ENCODE assay signal across 25 mouse cellular contexts in the genomic region with DNA sequence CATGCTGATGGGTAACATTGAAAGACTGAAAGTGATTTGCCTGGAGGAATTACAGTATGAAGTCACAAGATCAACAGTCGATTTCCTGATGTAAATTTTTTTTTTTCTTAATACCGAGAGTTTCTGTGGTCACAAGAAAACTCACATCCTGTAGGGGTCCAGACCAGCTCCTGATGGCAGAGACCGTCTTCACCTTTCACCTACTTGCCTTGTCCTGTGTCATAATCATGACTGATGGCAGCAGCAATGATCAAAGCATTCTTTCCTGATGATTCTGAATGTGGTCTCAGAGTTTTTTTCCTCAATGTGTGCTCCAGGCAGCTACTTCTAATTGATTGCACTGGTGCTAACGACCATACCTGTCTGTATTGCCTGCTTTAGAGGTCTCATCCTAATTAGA. TPM values are rescaled to one million over a fixed set of nuclear protein-coding genes. Genes with fewer than 3 reads are reported as not detected.
DNase-seq lines count a peak whose midpoint lies in the region; ATAC-seq and TF ChIP-seq lines count a peak whose summit lies in the region.
"Had no signal": no experiment of that assay in that cellular context is flagged by ENCODE, and none has a peak within 500 bp of the region (broad histone marks: within the 10 kb centered on the region; RNA-seq: fewer than 3 reads in every experiment).

No protein-coding gene starts in this region.

- 40% methylated on average over 4 of the region's 4 CpGs for WGBS in embryonic facial prominence, embryonic 11.5 days
- WGBS in embryonic facial prominence, embryonic 10.5 days, result 52% methylated on average over 4 of the region's 4 CpGs

- no peaks in the 10 kb centered on the region for H3K9me3 ChIP-seq in embryonic facial prominence, embryonic 11.5 days (replicated peaks; ENCODE audit: control insufficient read depth, low read length)
- H3K9me3 ChIP-seq in embryonic facial prominence, embryonic 10.5 days, result peaks cover 7% of the 10 kb centered on the region; the same call in 1 of the 2 replicates
- H3K9me3 ChIP-seq: embryonic facial prominence, embryonic 15.5 days; midbrain, embryonic 15.5 days; stomach, embryonic 15.5 days had no signal

- CTCF ChIA-PET in Patski (lab: Charles Lee), result no interaction called here

- H3K4me1 ChIP-seq in embryonic facial prominence, embryonic 11.5 days (ENCODE audit: control insufficient read depth, insufficient read depth, low read length), result no peaks in the 10 kb centered on the region
- peaks cover 23% of the 10 kb centered on the region for H3K4me1 ChIP-seq in embryonic facial prominence, embryonic 10.5 days
- H3K4me1 ChIP-seq: midbrain, embryonic 15.5 days had no signal

- TF ChIP-seq POLR2A in myocyte (IDR thresholded peaks at IDR 0.05; ENCODE audit: insufficient read length, low read depth), result no peak

- TF ChIP-seq CTCF in Patski (IDR thresholded peaks at IDR 0.05), result no peak

- DNase-seq in embryonic facial prominence, embryonic 11.5 days (ENCODE audit: low spot score), result peak; percentile 26
- no peak for DNase-seq in embryonic facial prominence, embryonic 10.5 days (ENCODE audit: low spot score)
- DNase-seq in 416B (ENCODE audit: low read depth), result peak; percentile 9
- no peak for DNase-seq in Patski (ENCODE audit: low read depth, low spot score)
- DNase-seq in urinary bladder, postnatal 10 days (ENCODE audit: low spot score), result no peak
- no peak for DNase-seq in layer of hippocampus, adult 11-12 months (ENCODE audit: low spot score)
- DNase-seq: cerebellum, adult 2 months; forebrain, postnatal 0 days; heart, postnatal 4 days; kidney, adult 18-20 months; liver; lung, adult 18-20 months; lung, postnatal 14 days; right cerebral cortex, postnatal 25 days; thymus, adult 2 months had no signal

- no peaks in the 10 kb centered on the region for H3K27me3 ChIP-seq in embryonic facial prominence, embryonic 11.5 days (ENCODE audit: control insufficient read depth, insufficient read depth, low read length)
- H3K27me3 ChIP-seq in embryonic facial prominence, embryonic 10.5 days (replicated peaks; ENCODE audit: low read depth, poor library complexity, severe bottlenecking), result no peaks in the 10 kb centered on the region
- H3K27me3 ChIP-seq in Patski (no peaks in the 10 kb centered on the region), myocyte (ENCODE audit: control insufficient read depth, insufficient read depth, insufficient read length) (no peaks in the 10 kb centered on the region)
- H3K27me3 ChIP-seq: embryonic facial prominence, embryonic 15.5 days; heart, embryonic 13.5 days; megakaryocyte, embryonic 14.5 days; midbrain, embryonic 15.5 days; stomach, embryonic 15.5 days had no signal

- no peaks in the 10 kb centered on the region for H3K36me3 ChIP-seq in embryonic facial prominence, embryonic 11.5 days (replicated peaks; ENCODE audit: control insufficient read depth, insufficient read depth, low read depth, low read length)
- H3K36me3 ChIP-seq in embryonic facial prominence, embryonic 10.5 days (replicated peaks), result no peaks in the 10 kb centered on the region
- no peaks in the 10 kb centered on the region for H3K36me3 ChIP-seq in myocyte (ENCODE audit: control insufficient read depth, insufficient read depth)
- H3K36me3 ChIP-seq: embryonic facial prominence, embryonic 15.5 days; forebrain, embryonic 10.5 days; G1E; heart, embryonic 13.5 days; midbrain, embryonic 15.5 days; stomach, embryonic 15.5 days had no signal

- POLR2A ChIA-PET in Patski (lab: Charles Lee), result no interaction called here

- H3K4me2 ChIP-seq in embryonic facial prominence, embryonic 11.5 days (ENCODE audit: low read depth, low read length), result no peak overlapping the region
- peak overlapping the region; percentile 2 for H3K4me2 ChIP-seq in myocyte (ENCODE audit: low read depth)
- H3K4me2 ChIP-seq: embryonic facial prominence, embryonic 15.5 days; heart, embryonic 13.5 days; midbrain, embryonic 15.5 days; stomach, embryonic 15.5 days had no signal

- no peak overlapping the region for H3K4me3 ChIP-seq in embryonic facial prominence, embryonic 11.5 days (ENCODE audit: low read depth, low read length)
- H3K4me3 ChIP-seq in embryonic facial prominence, embryonic 10.5 days, result no peak overlapping the region
- H3K4me3 ChIP-seq in myocyte, result no peak overlapping the region
- H3K4me3 ChIP-seq: embryonic facial prominence, embryonic 15.5 days; forebrain, embryonic 10.5 days; heart, embryonic 13.5 days; megakaryocyte, embryonic 14.5 days; midbrain, embryonic 15.5 days; stomach, embryonic 15.5 days had no signal

- ATAC-seq in embryonic facial prominence, embryonic 11.5 days (replicated peaks; ENCODE audit: insufficient number of reproducible peaks, low FRiP score, low TSS enrichment, low read depth), result no peak
- ATAC-seq in Patski, result peak; percentile 28
- ATAC-seq: forebrain, postnatal 0 days; hindbrain, embryonic 16.5 days; midbrain, embryonic 15.5 days had no signal

- no peak overlapping the region for H3ac ChIP-seq in myocyte (ENCODE audit: control insufficient read depth, insufficient read length)

- H3K79me2 ChIP-seq in myocyte (ENCODE audit: control insufficient read depth, insufficient read depth), result no peaks in the 10 kb centered on the region

- no peak overlapping the region for H3K27ac ChIP-seq in embryonic facial prominence, embryonic 11.5 days (replicated peaks; ENCODE audit: low read depth, low read length)
- no peak overlapping the region for H3K27ac ChIP-seq in embryonic facial prominence, embryonic 10.5 days (replicated peaks)
- H3K27ac ChIP-seq: embryonic facial prominence, embryonic 15.5 days; forebrain, embryonic 10.5 days; heart, embryonic 13.5 days; kidney, postnatal 0 days; midbrain, embryonic 15.5 days; stomach, embryonic 15.5 days had no signal

- in situ Hi-C loops in Patski (cut with MboI; ENCODE audit: low pct_unique_long_range_greater_than_20kb), result no loop called here

- no peak overlapping the region for H3K9ac ChIP-seq in embryonic facial prominence, embryonic 11.5 days (replicated peaks; ENCODE audit: low read length)
- H3K9ac ChIP-seq: embryonic facial prominence, embryonic 15.5 days; forebrain, postnatal 0 days; heart, embryonic 13.5 days; midbrain, embryonic 15.5 days; stomach, embryonic 15.5 days had no signal

TF ChIP-seq in myocyte, 11 proteins besides CTCF, POLR2A, EP300 and RAD21:
- no peak for TF ChIP-seq TCF12 (IDR thresholded peaks at IDR 0.05; ENCODE audit: insufficient read depth, poor library complexity, severe bottlenecking)
- no peak for TF ChIP-seq MYOG (IDR thresholded peaks at IDR 0.05; ENCODE audit: control insufficient read depth in 1 of 3, insufficient read depth in 1 of 3, insufficient read length in 2 of 3, low read depth in 2 of 3)
- no peak for TF ChIP-seq USF1 (IDR thresholded peaks at IDR 0.05; ENCODE audit: low read depth)
- TF ChIP-seq CEBPB (IDR thresholded peaks at IDR 0.05; ENCODE audit: insufficient read depth, poor library complexity, severe bottlenecking), result no peak
- TF ChIP-seq TCF3 (IDR thresholded peaks at IDR 0.05; ENCODE audit: insufficient read length, low read depth), result no peak
- no peak for TF ChIP-seq REST (IDR thresholded peaks at IDR 0.05; ENCODE audit: insufficient read depth, insufficient read length)
- TF ChIP-seq MYOD1 (IDR thresholded peaks at IDR 0.05; ENCODE audit: control insufficient read depth in 1 of 3, insufficient read length in 2 of 3, low read depth in 2 of 3), result no peak
- TF ChIP-seq POLR2AphosphoS2 (IDR thresholded peaks at IDR 0.05; ENCODE audit: insufficient read length, low read depth), result no peak
- TF ChIP-seq SRF (IDR thresholded peaks at IDR 0.05; ENCODE audit: control insufficient read depth, insufficient read length, low read depth), result no peak
- TF ChIP-seq MAX (IDR thresholded peaks at IDR 0.05; ENCODE audit: low read depth), result no peak

RNA-seq across cellular contexts. Expression of gene Prickle1, which starts 39.9 kb away (rescaled TPM):
- polyA plus RNA-seq in embryonic facial prominence, embryonic 11.5 days (2014; fragmentation: Nextera tagmentation; extraction: Ambion mirVana), result 34.5 and 37.6 TPM in 2 replicates
- 17.2 and 20.4 TPM in 2 replicates for polyA plus RNA-seq in embryonic facial prominence, embryonic 10.5 days (2016; fragmentation: Nextera tagmentation; extraction: Ambion mirVana)
- polyA plus RNA-seq in Patski (2021) (15.7 TPM), myocyte (2012; fragmentation: generic; extraction: Trizol) (8.0 TPM)
- polyA plus RNA-seq: G1E had no signal

Comparison
In these comparisons a context has a peak if more than half of its experiments do, and no peak if none do; other contexts are left out.
1. DNase-seq: peak in embryonic facial prominence, embryonic 11.5 days (single experiment) and 416B (single experiment); none in embryonic facial prominence, embryonic 10.5 days (single experiment), Patski (single experiment), urinary bladder, postnatal 10 days (single experiment) and layer of hippocampus, adult 11-12 months (single experiment).